Mouse (Mus musculus): ENCODE measurements around the gene Rpl26. TPM values are rescaled to one million over a fixed set of nuclear protein-coding genes. Genes with fewer than 3 reads are reported as not detected.
A peak's percentile ranks its signal among the peaks of the same experiment; 100 is the strongest.

The Rpl26 gene
- polyA plus RNA-seq, 1 experiment from 2014 or later = 795 TPM

DNA sequence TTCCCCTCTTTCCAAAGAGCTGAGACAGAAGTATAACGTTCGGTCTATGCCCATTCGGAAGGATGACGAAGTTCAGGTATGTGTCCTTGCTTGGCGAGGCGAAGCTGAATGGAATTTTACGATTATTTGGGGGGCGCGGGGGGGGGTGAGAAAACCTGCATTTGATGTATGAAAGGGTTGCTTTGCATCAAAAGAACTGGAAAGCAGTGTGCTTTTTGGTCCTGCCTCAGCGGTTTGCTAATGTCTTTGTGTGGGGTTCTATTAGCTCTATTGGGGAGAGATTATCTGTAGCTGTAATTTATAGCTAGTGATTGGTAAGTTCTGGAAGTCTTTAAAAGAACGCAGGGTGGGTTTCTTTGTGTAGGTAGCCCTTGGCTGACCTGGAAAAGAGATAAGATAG is 984 bp downstream of the Rpl26 start:
- peaks cover 7% of the 10 kb centered on the region; the same call in 1 of the 2 replicates for H3K4me1 ChIP-seq (ENCODE audit: control insufficient read depth, insufficient read depth, low read length)
- H3K9me3 ChIP-seq (replicated peaks; ENCODE audit: control insufficient read depth, low read length) = no peaks in the 10 kb centered on the region
- WGBS (ENCODE audit: insufficient replicate concordance) = 5% methylated on average over 11 of the region's 11 CpGs
- peak overlapping the region; percentile 82 for H3K4me2 ChIP-seq
- H3K27ac ChIP-seq (ENCODE audit: low read depth, low read length) = no peak overlapping the region
- H3K36me3 ChIP-seq (ENCODE audit: control insufficient read depth, insufficient read depth, low read length) = peaks cover 26% of the 10 kb centered on the region
- 0 out of 2 replicates have a peak, but pooled peaks cover 2% of the 10 kb centered on the region for H3K27me3 ChIP-seq (ENCODE audit: control insufficient read depth, insufficient read depth, low read length)
- no peak for ATAC-seq (replicated peaks; ENCODE audit: insufficient number of reproducible peaks, low FRiP score, low TSS enrichment)
- H3K4me3 ChIP-seq (ENCODE audit: low read depth, low read length) = peak overlapping the region; percentile 93
- H3K9ac ChIP-seq (ENCODE audit: low read depth, low read length) = peak overlapping the region; percentile 99

GRCm38 (mm10) chr11:68902823-68903222 is 1.4 kb downstream of the Rpl26 start:
- H3K27me3 ChIP-seq (ENCODE audit: control insufficient read depth, insufficient read depth, low read length) = 0 out of 2 replicates have a peak, but pooled peaks cover 2% of the 10 kb centered on the region
- peak overlapping the region; percentile 93 for H3K4me3 ChIP-seq (ENCODE audit: low read depth, low read length)
- H3K4me1 ChIP-seq (ENCODE audit: control insufficient read depth, insufficient read depth, low read length) = peaks cover 7% of the 10 kb centered on the region; the same call in 1 of the 2 replicates
- peak overlapping the region; percentile 99; the same call in 1 of the 2 replicates for H3K9ac ChIP-seq (ENCODE audit: low read depth, low read length)
- H3K27ac ChIP-seq (ENCODE audit: low read depth, low read length) = no peak overlapping the region
- WGBS (ENCODE audit: insufficient replicate concordance) = 70% methylated on average over 5 of the region's 5 CpGs
- no peak for ATAC-seq (replicated peaks; ENCODE audit: insufficient number of reproducible peaks, low FRiP score, low TSS enrichment)
- peaks cover 26% of the 10 kb centered on the region for H3K36me3 ChIP-seq (ENCODE audit: control insufficient read depth, insufficient read depth, low read length)
- H3K4me2 ChIP-seq = peak overlapping the region; percentile 82
- H3K9me3 ChIP-seq (replicated peaks; ENCODE audit: control insufficient read depth, low read length) = no peaks in the 10 kb centered on the region

- Histone ChIP-seq H3K9ac (ENCODE audit: low read depth, low read length) (no peak overlapping the region), H3K4me3 (ENCODE audit: low read depth, low read length) (no peak overlapping the region), H3K27me3 (ENCODE audit: control insufficient read depth, insufficient read depth, low read length) (0 out of 2 replicates have a peak, but pooled peaks cover 2% of the 10 kb centered on the region), H3K36me3 (ENCODE audit: control insufficient read depth, insufficient read depth, low read length) (peaks cover 26% of the 10 kb centered on the region), H3K9me3 (replicated peaks; ENCODE audit: control insufficient read depth, low read length) (no peaks in the 10 kb centered on the region), H3K4me2 (no peak overlapping the region), H3K4me1 (ENCODE audit: control insufficient read depth, insufficient read depth, low read length) (peaks cover 8% of the 10 kb centered on the region; the same call in 1 of the 2 replicates), H3K27ac (ENCODE audit: low read depth, low read length) (no peak overlapping the region)
- WGBS (ENCODE audit: insufficient replicate concordance) = 93% methylated on average over 2 of the region's 2 CpGs
- no peak for ATAC-seq (replicated peaks; ENCODE audit: insufficient number of reproducible peaks, low FRiP score, low TSS enrichment)
Observed at GRCm38 (mm10) chr11:68903775-68904174, 2.4 kb downstream of the Rpl26 start.

- H3K4me2 ChIP-seq = no peak overlapping the region
- no peak overlapping the region for H3K4me3 ChIP-seq (ENCODE audit: low read depth, low read length)
- H3K27me3 ChIP-seq (ENCODE audit: control insufficient read depth, insufficient read depth, low read length) = 0 out of 2 replicates have a peak, but pooled peaks cover 2% of the 10 kb centered on the region
- WGBS (ENCODE audit: insufficient replicate concordance) = 86% methylated on average over 8 of the region's 8 CpGs
- H3K9me3 ChIP-seq (replicated peaks; ENCODE audit: control insufficient read depth, low read length) = no peaks in the 10 kb centered on the region
- no peak overlapping the region for H3K27ac ChIP-seq (ENCODE audit: low read depth, low read length)
- no peak overlapping the region for H3K9ac ChIP-seq (ENCODE audit: low read depth, low read length)
- no peak for ATAC-seq (replicated peaks; ENCODE audit: insufficient number of reproducible peaks, low FRiP score, low TSS enrichment)
- peaks cover 10% of the 10 kb centered on the region; the same call in 1 of the 2 replicates for H3K4me1 ChIP-seq (ENCODE audit: control insufficient read depth, insufficient read depth, low read length)
- H3K36me3 ChIP-seq (ENCODE audit: control insufficient read depth, insufficient read depth, low read length) = peaks cover 26% of the 10 kb centered on the region
Observed at GRCm38 (mm10) chr11:68904375-68905137, 3.2 kb downstream of the Rpl26 start.

GRCm38 (mm10) chr11:68905138-68905531 is 3.8 kb downstream of the Rpl26 start:
- no peaks in the 10 kb centered on the region for H3K9me3 ChIP-seq (replicated peaks; ENCODE audit: control insufficient read depth, low read length)
- WGBS (ENCODE audit: insufficient replicate concordance) = 87% methylated on average over 3 of the region's 3 CpGs
- ATAC-seq (replicated peaks; ENCODE audit: insufficient number of reproducible peaks, low FRiP score, low TSS enrichment) = no peak
- no peak overlapping the region for H3K27ac ChIP-seq (ENCODE audit: low read depth, low read length)
- H3K4me3 ChIP-seq (ENCODE audit: low read depth, low read length) = no peak overlapping the region
- H3K4me2 ChIP-seq = no peak overlapping the region
- H3K4me1 ChIP-seq (ENCODE audit: control insufficient read depth, insufficient read depth, low read length) = peaks cover 10% of the 10 kb centered on the region; the same call in 1 of the 2 replicates
- peaks cover 26% of the 10 kb centered on the region for H3K36me3 ChIP-seq (ENCODE audit: control insufficient read depth, insufficient read depth, low read length)
- no peaks in the 10 kb centered on the region for H3K27me3 ChIP-seq (ENCODE audit: control insufficient read depth, insufficient read depth, low read length)
- H3K9ac ChIP-seq (ENCODE audit: low read depth, low read length) = no peak overlapping the region

GRCm38 (mm10) chr11:68905665-68906460 is 4.5 kb downstream of the Rpl26 start:
- ATAC-seq (replicated peaks; ENCODE audit: insufficient number of reproducible peaks, low FRiP score, low TSS enrichment) = no peak
- H3K36me3 ChIP-seq (ENCODE audit: control insufficient read depth, insufficient read depth, low read length) = peaks cover 26% of the 10 kb centered on the region

DNA sequence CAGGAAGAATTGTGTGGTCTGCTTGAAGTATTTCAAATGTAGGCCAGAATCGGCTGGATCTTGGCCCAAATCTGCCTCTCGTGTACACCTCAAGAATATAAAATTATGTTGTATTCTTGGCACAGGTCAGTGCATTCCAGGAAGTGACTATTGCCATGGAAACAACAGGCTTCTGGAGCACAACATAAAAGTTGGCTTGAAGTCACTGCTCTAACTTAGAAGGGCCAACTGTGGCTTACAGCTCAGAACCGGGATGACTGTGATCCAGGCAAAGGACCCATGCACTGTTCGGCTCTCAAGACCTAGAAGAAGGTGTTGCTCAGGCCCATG is 5.0 kb downstream of the Rpl26 start:
- H3K36me3 ChIP-seq (ENCODE audit: control insufficient read depth, insufficient read depth, low read length) = peaks cover 26% of the 10 kb centered on the region
- peaks cover 7% of the 10 kb centered on the region; the same call in 1 of the 2 replicates for H3K4me1 ChIP-seq (ENCODE audit: control insufficient read depth, insufficient read depth, low read length)
- no peaks in the 10 kb centered on the region for H3K9me3 ChIP-seq (replicated peaks; ENCODE audit: control insufficient read depth, low read length)
- no peak overlapping the region for H3K4me3 ChIP-seq (ENCODE audit: low read depth, low read length)
- no peak overlapping the region for H3K4me2 ChIP-seq
- no peaks in the 10 kb centered on the region for H3K27me3 ChIP-seq (ENCODE audit: control insufficient read depth, insufficient read depth, low read length)
- WGBS (ENCODE audit: insufficient replicate concordance) = 78% methylated on average over 4 of the region's 4 CpGs
- ATAC-seq (replicated peaks; ENCODE audit: insufficient number of reproducible peaks, low FRiP score, low TSS enrichment) = no peak
- H3K9ac ChIP-seq (ENCODE audit: low read depth, low read length) = no peak overlapping the region
- no peak overlapping the region for H3K27ac ChIP-seq (ENCODE audit: low read depth, low read length)

More at GRCm38 (mm10) chr11:68905665-68906460, 4.5 kb downstream of the Rpl26 start:
- peaks cover 8% of the 10 kb centered on the region; the same call in 1 of the 2 replicates for H3K4me1 ChIP-seq (ENCODE audit: control insufficient read depth, insufficient read depth, low read length)
- H3K9ac ChIP-seq (ENCODE audit: low read depth, low read length) = no peak overlapping the region
- no peaks in the 10 kb centered on the region for H3K27me3 ChIP-seq (ENCODE audit: control insufficient read depth, insufficient read depth, low read length)
- WGBS (ENCODE audit: insufficient replicate concordance) = 89% methylated on average over 9 of the region's 9 CpGs
- no peaks in the 10 kb centered on the region for H3K9me3 ChIP-seq (replicated peaks; ENCODE audit: control insufficient read depth, low read length)
- H3K27ac ChIP-seq (ENCODE audit: low read depth, low read length) = no peak overlapping the region
- H3K4me3 ChIP-seq (ENCODE audit: low read depth, low read length) = no peak overlapping the region
- no peak overlapping the region for H3K4me2 ChIP-seq

DNA sequence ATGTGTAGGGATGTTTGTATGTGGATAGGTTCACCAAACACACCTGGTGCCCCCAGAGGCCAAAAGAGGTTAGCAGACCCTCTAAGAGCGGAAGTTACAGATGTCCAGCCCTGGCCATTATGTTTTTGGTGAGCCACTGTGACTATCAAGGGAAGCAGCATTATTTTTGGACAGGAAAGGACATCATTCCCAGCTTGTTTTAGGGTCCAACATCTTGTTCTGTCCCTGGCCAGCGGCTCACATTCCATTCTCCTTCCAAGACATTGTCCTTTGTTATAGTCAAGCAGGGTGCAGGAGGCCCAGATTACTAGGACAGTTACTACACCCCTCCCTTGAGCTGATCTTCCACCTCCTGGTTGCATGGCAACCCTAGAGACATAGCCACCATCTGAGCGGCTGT is 5.9 kb downstream of the Rpl26 start:
- 77% methylated on average over 3 of the region's 3 CpGs for WGBS (ENCODE audit: insufficient replicate concordance)

More for the DNA sequence above, 5.9 kb downstream of the Rpl26 start:
- peaks cover 7% of the 10 kb centered on the region; the same call in 1 of the 2 replicates for H3K4me1 ChIP-seq (ENCODE audit: control insufficient read depth, insufficient read depth, low read length)
- H3K9me3 ChIP-seq (replicated peaks; ENCODE audit: control insufficient read depth, low read length) = no peaks in the 10 kb centered on the region
- no peak overlapping the region for H3K27ac ChIP-seq (ENCODE audit: low read depth, low read length)
- H3K9ac ChIP-seq (ENCODE audit: low read depth, low read length) = no peak overlapping the region
- no peak overlapping the region for H3K4me2 ChIP-seq
- no peaks in the 10 kb centered on the region for H3K27me3 ChIP-seq (ENCODE audit: control insufficient read depth, insufficient read depth, low read length)
- H3K36me3 ChIP-seq (ENCODE audit: control insufficient read depth, insufficient read depth, low read length) = peaks cover 26% of the 10 kb centered on the region
- no peak overlapping the region for H3K4me3 ChIP-seq (ENCODE audit: low read depth, low read length)
- ATAC-seq (replicated peaks; ENCODE audit: insufficient number of reproducible peaks, low FRiP score, low TSS enrichment) = no peak
